Mouse (Mus musculus) kidney, adult 2 months (tissue): ENCODE measurements around the gene Spock2.

Source experiments
- CTCF ChIP-seq: fragments of 200-500 bp; conservative IDR thresholded peaks from 2 replicates; pipeline ENCODE4 v1.5.1; 2011; ENCODE audit warnings: low read depth, mild to moderate bottlenecking, control low read depth, low read length, moderate library complexity, mixed read lengths; ENCODE audit not compliant: insufficient read depth, insufficient read length
- POLR2A ChIP-seq: fragments of 200-500 bp; IDR thresholded peaks from one replicate; pipeline ENCODE4 v1.6.1; 2011; ENCODE audit warnings: low read depth, low read length, control low read depth

- TF ChIP-seq CTCF (no peak), POLR2A (no peak)
Observed at GRCm38 (mm10) chr10:60128287-60128686, 22.3 kb downstream of the Spock2 start.
